Comparison of ENCODE assay signal across 8 mouse cellular contexts in genomic region chr4:122996618-122997381, GRCm38 (mm10). TPM values are rescaled to one million over a fixed set of nuclear protein-coding genes. Genes with fewer than 3 reads are reported as not detected.
DNase-seq lines count a peak whose midpoint lies in the region; ATAC-seq and TF ChIP-seq lines count a peak whose summit lies in the region.

No protein-coding gene starts in this region.

- H3K9ac ChIP-seq in heart, embryonic 11.5 days (ENCODE audit: low read depth, low read length), result peak overlapping the region; percentile 66
- H3K9ac ChIP-seq in ES-E14 (ENCODE audit: insufficient read depth, low read depth, low read length, poor library complexity, severe bottlenecking), result peak overlapping the region; percentile 68
- H3K9ac ChIP-seq in forebrain, embryonic 12.5 days, result peak overlapping the region; percentile 94
- H3K9ac ChIP-seq in intestine, embryonic 16.5 days (ENCODE audit: low read depth, low read length), result peak overlapping the region; percentile 87

- in situ Hi-C loops in ES-E14 (cut with MboI; ENCODE audit: low sequenced_read_pairs in 2 of 2, unreplicated experiment in 2 of 2), result loop anchor here in 1 of 2 experiments (10.0 kb wide), 1 partner anchor 88 kb away; no protein-coding TSS in a partner anchor

- H3K27me3 ChIP-seq in heart, embryonic 11.5 days (ENCODE audit: control insufficient read depth, insufficient read depth, low read length), result peaks cover 49% of the 10 kb centered on the region
- H3K27me3 ChIP-seq in forebrain, embryonic 12.5 days, result no peaks in the 10 kb centered on the region
- 0 out of 2 replicates have a peak, but pooled peaks cover 2% of the 10 kb centered on the region for H3K27me3 ChIP-seq in intestine, embryonic 16.5 days (replicated peaks; ENCODE audit: control insufficient read depth, insufficient read depth, low read length)

- no peak overlapping the region for H3K27ac ChIP-seq in heart, embryonic 11.5 days (ENCODE audit: low read depth, low read length)
- no peak overlapping the region for H3K27ac ChIP-seq in ES-E14 (ENCODE audit: insufficient read depth, low read depth, low read length, poor library complexity, severe bottlenecking)
- peak overlapping the region; percentile 96 for H3K27ac ChIP-seq in forebrain, embryonic 12.5 days
- H3K27ac ChIP-seq in intestine, embryonic 16.5 days (ENCODE audit: low read length), result peak overlapping the region; percentile 57; the same call in 1 of the 2 replicates

- WGBS in heart, embryonic 11.5 days (ENCODE audit: insufficient replicate concordance), result under 1% methylated on average over 47 of the region's 47 CpGs
- WGBS in forebrain, embryonic 12.5 days, result 1% methylated on average over 47 of the region's 47 CpGs
- under 1% methylated on average over 47 of the region's 47 CpGs for WGBS in intestine, embryonic 16.5 days

- no peak for DNase-seq in heart, adult 8-10 months (ENCODE audit: low spot score)
- no peak for DNase-seq in ES-E14 (ENCODE audit: low read depth, low spot score)
- peak; percentile 30 for DNase-seq in lung, postnatal 14 days
- DNase-seq in spleen, adult 12 weeks (ENCODE audit: low spot score), result peak; percentile 5

- peak overlapping the region; percentile 55 for H3K4me3 ChIP-seq in heart, embryonic 11.5 days (ENCODE audit: low read depth, low read length)
- H3K4me3 ChIP-seq in ES-E14 (ENCODE audit: insufficient read depth in 1 of 2, low read depth in 1 of 2, low read length in 2 of 2, poor library complexity in 1 of 2, severe bottlenecking in 1 of 2), result peak overlapping the region; percentile 70 to 75
- H3K4me3 ChIP-seq in forebrain, embryonic 12.5 days (replicated peaks), result peak overlapping the region; percentile 88
- H3K4me3 ChIP-seq in intestine, embryonic 16.5 days (ENCODE audit: low read length), result peak overlapping the region; percentile 77

- H3K36me3 ChIP-seq in heart, embryonic 11.5 days (ENCODE audit: control insufficient read depth, insufficient read depth, low read length), result no peaks in the 10 kb centered on the region
- H3K36me3 ChIP-seq in ES-E14 (ENCODE audit: control insufficient read depth, insufficient read depth, low read length, poor library complexity, severe bottlenecking), result no peaks in the 10 kb centered on the region; the same call in 1 of the 2 replicates
- H3K36me3 ChIP-seq in forebrain, embryonic 12.5 days (replicated peaks), result peaks cover 19% of the 10 kb centered on the region
- no peaks in the 10 kb centered on the region for H3K36me3 ChIP-seq in intestine, embryonic 16.5 days (ENCODE audit: control insufficient read depth, insufficient read depth, low read length)

- peak overlapping the region; percentile 99 for H3K4me2 ChIP-seq in heart, embryonic 11.5 days
- H3K4me2 ChIP-seq in forebrain, embryonic 12.5 days, result peak overlapping the region; percentile 86
- peak overlapping the region; percentile 98 for H3K4me2 ChIP-seq in intestine, embryonic 16.5 days (ENCODE audit: low read depth, low read length)

- no peaks in the 10 kb centered on the region for H3K9me3 ChIP-seq in heart, embryonic 11.5 days (replicated peaks; ENCODE audit: control insufficient read depth, low read length)
- H3K9me3 ChIP-seq in ES-E14 (ENCODE audit: control insufficient read depth, insufficient read depth, low read depth, low read length), result no peaks in the 10 kb centered on the region
- H3K9me3 ChIP-seq in forebrain, embryonic 12.5 days, result no peaks in the 10 kb centered on the region
- no peaks in the 10 kb centered on the region for H3K9me3 ChIP-seq in intestine, embryonic 16.5 days (ENCODE audit: control insufficient read depth, low read length)

- no peak for ATAC-seq in heart, embryonic 11.5 days (replicated peaks; ENCODE audit: insufficient number of reproducible peaks, low FRiP score, low TSS enrichment)
- no peak for ATAC-seq in forebrain, embryonic 12.5 days (ENCODE audit: low FRiP score)
- peak; percentile 36 for ATAC-seq in intestine, embryonic 16.5 days
- no peak for ATAC-seq in activated CD4-positive, CD25-positive, alpha-beta regulatory T cell, adult 4 months

- H3K4me1 ChIP-seq in heart, embryonic 11.5 days (ENCODE audit: control insufficient read depth, insufficient read depth, low read length), result no peaks in the 10 kb centered on the region; the same call in 1 of the 2 replicates
- peaks cover 7 to 27% of the 10 kb centered on the region in 2 experiments for H3K4me1 ChIP-seq in ES-E14 (ENCODE audit: control insufficient read depth in 2 of 2, insufficient read depth in 2 of 2, low read length in 2 of 2, poor library complexity in 1 of 2)
- H3K4me1 ChIP-seq in forebrain, embryonic 12.5 days, result peaks cover 42% of the 10 kb centered on the region
- H3K4me1 ChIP-seq in intestine, embryonic 16.5 days (ENCODE audit: control insufficient read depth, insufficient read depth, low read length), result peaks cover 9% of the 10 kb centered on the region

TF ChIP-seq in ES-E14, 5 proteins besides CTCF, POLR2A, EP300 and RAD21:
- no peak for TF ChIP-seq CHD2 (IDR thresholded peaks at IDR 0.05; ENCODE audit: low read depth, low read length)
- no peak for TF ChIP-seq HCFC1 (IDR thresholded peaks at IDR 0.05; ENCODE audit: borderline replicate concordance, insufficient read depth, low read length)
- no peak for TF ChIP-seq ZC3H11A (IDR thresholded peaks at IDR 0.05; ENCODE audit: borderline replicate concordance, low read depth, low read length)
- TF ChIP-seq ZNF384 (IDR thresholded peaks at IDR 0.05; ENCODE audit: low read depth, low read length), result no peak
- TF ChIP-seq MAFK (IDR thresholded peaks at IDR 0.05; ENCODE audit: insufficient read depth, low read depth, low read length), result no peak

RNA-seq across cellular contexts. Expression of gene Mycl, which starts 1.3 kb away (rescaled TPM):
- polyA plus RNA-seq in heart, embryonic 11.5 days (2014; fragmentation: Nextera tagmentation; extraction: Ambion mirVana), result 1.8 and 2.1 TPM in 2 replicates
- under 1 TPM in 2 of 4 experiments, not detected in 2; 0.14 to 0.25 TPM for total RNA-seq in heart, adult 8-10 months (2022)
- 6.8 and 7.3 TPM in 2 replicates for total RNA-seq in ES-E14 (2012; rRNA removed)
- polyA plus RNA-seq in forebrain, embryonic 12.5 days (2016; fragmentation: Nextera tagmentation; extraction: Ambion mirVana), result 84.0 and 84.3 TPM in 2 replicates
- polyA plus RNA-seq in intestine, embryonic 16.5 days (2015; fragmentation: Nextera tagmentation; extraction: Ambion mirVana), result 5.1 and 5.3 TPM in 2 replicates
- polyA plus RNA-seq in activated CD4-positive, CD25-positive, alpha-beta regulatory T cell, adult 4 months (2017; shearing (Covaris generic)), result not detected

RNA-seq across cellular contexts. Expression of gene Trit1, which starts 19.6 kb away (rescaled TPM):
- polyA plus RNA-seq in heart, embryonic 11.5 days (2014; fragmentation: Nextera tagmentation; extraction: Ambion mirVana), result 13.6 and 14.4 TPM in 2 replicates
- 1 to 10 TPM; 5.6 to 8.0 (median 6.6) TPM for total RNA-seq in heart, adult 8-10 months (2022)
- total RNA-seq in ES-E14 (2012; rRNA removed), result 17.1 and 19.1 TPM in 2 replicates
- polyA plus RNA-seq in forebrain, embryonic 12.5 days (2016; fragmentation: Nextera tagmentation; extraction: Ambion mirVana), result 29.3 and 29.7 TPM in 2 replicates
- 12.7 and 16.0 TPM in 2 replicates for polyA plus RNA-seq in intestine, embryonic 16.5 days (2015; fragmentation: Nextera tagmentation; extraction: Ambion mirVana)
- polyA plus RNA-seq in activated CD4-positive, CD25-positive, alpha-beta regulatory T cell, adult 4 months (2017; shearing (Covaris generic)), result 10 to 100 TPM; 16.5 to 17.2 TPM

RNA-seq across cellular contexts. Expression of gene Mfsd2a, which starts 35.8 kb away (rescaled TPM):
- 1.2 and 1.3 TPM in 2 replicates for polyA plus RNA-seq in heart, embryonic 11.5 days (2014; fragmentation: Nextera tagmentation; extraction: Ambion mirVana)
- total RNA-seq in heart, adult 8-10 months (2022), result not detected
- 3.7 and 4.3 TPM in 2 replicates for total RNA-seq in ES-E14 (2012; rRNA removed)
- polyA plus RNA-seq in forebrain, embryonic 12.5 days (2016; fragmentation: Nextera tagmentation; extraction: Ambion mirVana), result 21.7 TPM in 2 replicates
- 3.3 and 4.0 TPM in 2 replicates for polyA plus RNA-seq in intestine, embryonic 16.5 days (2015; fragmentation: Nextera tagmentation; extraction: Ambion mirVana)
- 1 to 10 TPM; 1.3 to 1.6 TPM for polyA plus RNA-seq in activated CD4-positive, CD25-positive, alpha-beta regulatory T cell, adult 4 months (2017; shearing (Covaris generic))

Comparison
In these comparisons a context has a peak if more than half of its experiments do, and no peak if none do; other contexts are left out.
1. H3K27ac ChIP-seq: peak in forebrain, embryonic 12.5 days (single experiment) and intestine, embryonic 16.5 days (single experiment); none in heart, embryonic 11.5 days (single experiment) and ES-E14 (single experiment).
2. DNase-seq: peak in lung, postnatal 14 days (single experiment) and spleen, adult 12 weeks (single experiment); none in heart, adult 8-10 months (single experiment) and ES-E14 (single experiment).
3. RNA of gene Mycl, which starts 1.3 kb away (polyA plus RNA-seq): 84.0 to 84.3 TPM in forebrain, embryonic 12.5 days; 5.1 to 5.3 TPM in intestine, embryonic 16.5 days, 1.8 to 2.1 TPM in heart, embryonic 11.5 days and not detected in activated CD4-positive, CD25-positive, alpha-beta regulatory T cell, adult 4 months; every median in the first group is over 10 times any median in the second.
4. Peak in every context shown above with its lines, with median percentiles within 50 percentile points of each other: H3K4me2 ChIP-seq, H3K4me3 ChIP-seq and H3K9ac ChIP-seq.